Mouse (Mus musculus) forebrain, embryonic 11.5 days (tissue): Measurements from ENCODE around the gene Plekhm2. TPM values are rescaled to one million over a fixed set of nuclear protein-coding genes. Genes with fewer than 3 reads are reported as not detected.

Experiments used
- ATAC-seq: fragments of 200-750 bp; cut with Nextera tagmentation; replicated peaks from 2 replicates; pipeline ENCODE4 v1.8.0; 2017; ENCODE audit warnings: moderate TSS enrichment; ENCODE audit not compliant: low FRiP score
- DNase-seq: peaks from one replicate; pipeline ENCODE4 v3.0.0-alpha.2; 2017; ENCODE audit warnings: low spot score
- H3K27ac ChIP-seq: fragments of 300-500 bp; sonication (generic); 2 replicates; pipeline ENCODE4 v1.5.1; 2014; ENCODE audit warnings: low read depth, low read length
- H3K27me3 ChIP-seq: fragments of 300-500 bp; sonication (generic); 2 replicates; pipeline ENCODE4 v1.6.1; 2014; ENCODE audit warnings: mild to moderate bottlenecking, low read length, mixed read lengths; ENCODE audit not compliant: control insufficient read depth, insufficient read depth
- H3K36me3 ChIP-seq: fragments of 300-500 bp; sonication (generic); 2 replicates; pipeline ENCODE4 v1.6.1; 2014; ENCODE audit warnings: mild to moderate bottlenecking, low read length, moderate library complexity, mixed read lengths; ENCODE audit not compliant: control insufficient read depth, insufficient read depth
- H3K4me1 ChIP-seq: fragments of 300-500 bp; sonication (generic); replicated peaks from 2 replicates; pipeline ENCODE4 v1.6.1; 2014; ENCODE audit warnings: low read length, mixed read lengths; ENCODE audit not compliant: control insufficient read depth, insufficient read depth
- H3K4me2 ChIP-seq: fragments of 300-500 bp; sonication (generic); 2 replicates; pipeline ENCODE4 v1.6.1; 2014; ENCODE audit warnings: low read depth, mild to moderate bottlenecking, low read length, moderate library complexity, mixed read lengths; ENCODE audit not compliant: severe bottlenecking
- H3K4me3 ChIP-seq: fragments of 300-500 bp; sonication (generic); 2 replicates; pipeline ENCODE4 v1.5.1; 2014; ENCODE audit warnings: low read depth, low read length
- H3K9ac ChIP-seq: fragments of 300-500 bp; sonication (generic); 2 replicates; pipeline ENCODE4 v1.6.1; 2014; ENCODE audit warnings: low read length
- H3K9me3 ChIP-seq: fragments of 300-500 bp; sonication (generic); 2 replicates; pipeline ENCODE4 v1.6.1; 2016; ENCODE audit warnings: low read length, mixed read lengths; ENCODE audit not compliant: control insufficient read depth
- WGBS: fragments of 180-500 bp; shearing (Covaris S2); extraction: QIAGEN DNeasy Blood & Tissue Kit; methylation state at CpG from one replicate; pipeline ENCODE4 v1.1.7; 2014; 5-methylcytosine and 5-hydroxymethylcytosine counted together
- polyA plus RNA-seq: library from polyadenylated mRNA; unstranded; fragments of >200 nt; fragmentation: Nextera tagmentation; extraction: Ambion mirVana; gene quantifications from 2 replicates; pipeline ENCODE4 v1.2.1, GENCODE M21; 2014

Gene Plekhm2
- polyA plus RNA-seq, 1 experiment from 2014 or later = 4.6 TPM

DNA sequence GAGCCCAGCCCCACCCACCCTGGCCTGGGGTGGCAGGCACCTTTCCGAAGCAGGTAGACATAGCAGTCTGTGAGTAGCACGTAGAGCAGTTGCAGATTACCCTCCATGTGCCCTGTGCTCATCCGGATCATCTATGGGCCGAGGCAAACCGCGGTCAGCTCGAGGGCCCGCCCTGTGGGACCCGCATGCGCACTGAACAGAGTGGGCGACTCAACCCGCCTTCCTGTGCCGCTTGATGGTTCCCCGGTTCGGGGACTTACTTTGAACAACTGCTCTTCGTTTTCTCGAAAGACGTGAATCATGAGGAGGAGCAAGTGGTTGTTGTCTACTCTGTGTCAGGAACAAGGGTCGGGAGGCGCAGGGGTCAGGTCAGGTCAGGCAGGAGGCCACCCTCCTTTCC, 33.4 kb downstream of the Plekhm2 start:
- ATAC-seq (no peak), DNase-seq (no peak)
- no peaks in the 10 kb centered on the region for H3K27me3 ChIP-seq
- no peak overlapping the region for H3K9ac ChIP-seq
- no peak overlapping the region for H3K27ac ChIP-seq
- 97% methylated on average over 20 of the region's 20 CpGs for WGBS
- H3K4me1 ChIP-seq = no peaks in the 10 kb centered on the region
- no peak overlapping the region for H3K4me2 ChIP-seq
- no peak overlapping the region for H3K4me3 ChIP-seq
- peaks cover 11% of the 10 kb centered on the region for H3K36me3 ChIP-seq
- no peaks in the 10 kb centered on the region for H3K9me3 ChIP-seq

DNA sequence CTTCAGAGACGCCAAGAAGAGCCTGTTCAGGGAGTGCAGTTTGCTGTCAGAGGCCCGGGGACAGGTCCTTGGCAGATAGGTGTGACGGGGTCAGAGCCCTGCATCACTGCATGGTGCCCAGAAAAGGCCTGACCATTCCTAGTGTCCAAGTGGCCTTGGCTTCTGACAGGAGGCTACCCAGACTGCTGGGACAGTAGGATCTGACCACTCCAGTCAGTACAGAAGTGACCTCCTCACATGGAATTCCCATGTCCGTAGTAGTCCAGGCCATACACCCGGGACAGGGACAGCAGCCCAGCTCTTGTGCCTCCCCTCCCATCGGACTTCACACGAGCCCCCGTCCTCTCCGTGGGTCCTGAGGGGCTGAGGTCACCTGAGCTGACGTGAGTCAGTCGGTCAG, 34.7 kb downstream of the Plekhm2 start:
- Histone ChIP-seq H3K27ac (no peak overlapping the region), H3K27me3 (no peaks in the 10 kb centered on the region), H3K36me3 (peaks cover 11% of the 10 kb centered on the region), H3K4me1 (no peaks in the 10 kb centered on the region), H3K4me2 (no peak overlapping the region), H3K9me3 (no peaks in the 10 kb centered on the region), H3K4me3 (no peak overlapping the region), H3K9ac (no peak overlapping the region)
- ATAC-seq (no peak), DNase-seq (no peak)
- 94% methylated on average over 11 of the region's 11 CpGs for WGBS

DNA sequence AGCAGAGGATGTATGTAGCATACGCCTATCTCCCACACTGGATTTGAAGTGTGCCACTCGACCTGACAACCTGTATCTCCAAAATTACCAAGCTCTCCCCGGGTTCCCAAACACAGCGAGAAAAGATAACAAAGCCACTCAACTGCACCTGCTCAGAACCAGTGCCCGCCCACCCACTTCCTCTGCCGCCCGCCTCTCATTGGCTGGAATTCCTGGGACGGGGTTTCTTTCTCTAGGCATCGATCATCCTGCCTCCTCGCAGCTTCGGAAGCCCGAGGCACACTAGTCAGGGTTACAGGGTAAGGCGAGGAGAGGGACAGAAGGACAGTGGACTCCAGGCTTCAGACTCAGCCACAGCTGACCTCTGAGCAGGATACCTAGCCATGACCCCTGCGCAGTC, 36.0 kb downstream of the Plekhm2 start:
- Histone ChIP-seq H3K4me3 (no peak overlapping the region), H3K4me2 (no peak overlapping the region), H3K27me3 (no peaks in the 10 kb centered on the region), H3K4me1 (no peaks in the 10 kb centered on the region), H3K27ac (no peak overlapping the region), H3K9ac (no peak overlapping the region), H3K9me3 (no peaks in the 10 kb centered on the region), H3K36me3 (peaks cover 11% of the 10 kb centered on the region)
- 83% methylated on average over 14 of the region's 14 CpGs for WGBS
- ATAC-seq (no peak), DNase-seq (no peak)

DNA sequence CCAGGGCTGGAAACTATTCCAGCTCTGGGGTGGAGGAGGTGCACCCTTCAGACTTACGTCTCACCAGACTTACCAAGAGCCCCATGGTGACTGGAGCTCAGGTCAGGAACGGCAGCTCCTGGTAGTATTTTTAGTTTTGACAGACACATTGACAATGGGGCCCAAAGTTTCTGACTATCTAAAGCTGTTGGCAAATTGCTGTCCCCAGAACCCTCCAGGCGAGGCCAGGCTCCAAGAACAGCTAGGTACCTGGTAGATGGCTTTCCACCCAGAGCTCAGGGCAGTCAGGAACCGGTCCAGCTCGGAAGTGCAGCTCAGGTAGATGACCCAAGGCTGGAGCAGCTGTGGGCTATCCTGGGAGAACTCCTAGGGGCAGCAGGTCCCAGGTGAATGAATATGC, 37.2 kb downstream of the Plekhm2 start:
- no peaks in the 10 kb centered on the region for H3K4me1 ChIP-seq
- 91% methylated on average over 5 of the region's 5 CpGs for WGBS
- peaks cover 9% of the 10 kb centered on the region for H3K36me3 ChIP-seq
- no peak for ATAC-seq
- no peak for DNase-seq
- H3K9ac ChIP-seq = no peak overlapping the region
- no peaks in the 10 kb centered on the region for H3K27me3 ChIP-seq
- H3K4me2 ChIP-seq = no peak overlapping the region
- H3K9me3 ChIP-seq = no peaks in the 10 kb centered on the region
- no peak overlapping the region for H3K4me3 ChIP-seq
- H3K27ac ChIP-seq = no peak overlapping the region

DNA sequence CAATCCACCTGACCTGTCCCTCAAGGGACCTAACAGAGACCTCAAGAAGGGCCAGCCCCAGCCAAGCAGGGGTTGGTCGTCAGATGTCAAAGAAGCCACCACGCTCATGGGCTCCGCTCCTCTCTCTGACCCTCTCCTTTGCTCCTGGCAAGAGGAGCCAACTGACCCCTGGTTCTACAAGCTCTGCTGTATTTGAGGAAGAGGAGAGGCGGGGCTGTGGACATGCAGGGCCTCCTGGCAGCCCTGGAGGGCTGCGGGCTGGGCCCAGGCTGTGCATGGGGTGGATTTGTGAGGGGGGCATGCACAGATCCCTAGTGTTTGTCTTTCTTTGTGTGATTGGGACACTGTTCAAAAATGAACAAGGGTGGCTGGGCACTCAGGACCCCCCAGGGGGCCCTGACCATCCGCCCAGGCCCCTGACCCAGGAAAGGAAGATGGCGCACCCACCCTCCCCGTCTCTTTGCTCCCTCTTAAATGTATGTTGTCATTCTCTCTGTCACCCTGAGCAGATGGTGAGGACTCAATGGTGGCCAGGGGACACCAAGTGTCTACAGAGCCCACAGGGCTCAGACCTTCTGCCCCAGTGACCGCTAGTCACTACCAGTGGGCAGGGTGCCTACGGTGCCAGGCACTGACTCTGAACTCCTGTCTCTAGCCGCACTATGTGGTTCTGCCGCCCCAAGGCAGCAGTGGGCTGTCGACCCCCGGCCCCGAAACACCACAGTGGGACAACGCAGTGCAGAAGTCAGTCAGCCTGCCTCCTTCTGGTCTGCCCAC, 38.7 kb downstream of the Plekhm2 start:
- no peak overlapping the region for H3K4me2 ChIP-seq
- DNase-seq (no peak), ATAC-seq (no peak)
- no peak overlapping the region for H3K9ac ChIP-seq
- no peaks in the 10 kb centered on the region for H3K27me3 ChIP-seq
- H3K4me3 ChIP-seq = no peak overlapping the region
- no peak overlapping the region for H3K27ac ChIP-seq
- no peaks in the 10 kb centered on the region for H3K4me1 ChIP-seq
- no peaks in the 10 kb centered on the region; the same call in 1 of the 2 replicates for H3K36me3 ChIP-seq
- H3K9me3 ChIP-seq = no peaks in the 10 kb centered on the region
- WGBS = 90% methylated on average over 16 of the region's 16 CpGs

DNA sequence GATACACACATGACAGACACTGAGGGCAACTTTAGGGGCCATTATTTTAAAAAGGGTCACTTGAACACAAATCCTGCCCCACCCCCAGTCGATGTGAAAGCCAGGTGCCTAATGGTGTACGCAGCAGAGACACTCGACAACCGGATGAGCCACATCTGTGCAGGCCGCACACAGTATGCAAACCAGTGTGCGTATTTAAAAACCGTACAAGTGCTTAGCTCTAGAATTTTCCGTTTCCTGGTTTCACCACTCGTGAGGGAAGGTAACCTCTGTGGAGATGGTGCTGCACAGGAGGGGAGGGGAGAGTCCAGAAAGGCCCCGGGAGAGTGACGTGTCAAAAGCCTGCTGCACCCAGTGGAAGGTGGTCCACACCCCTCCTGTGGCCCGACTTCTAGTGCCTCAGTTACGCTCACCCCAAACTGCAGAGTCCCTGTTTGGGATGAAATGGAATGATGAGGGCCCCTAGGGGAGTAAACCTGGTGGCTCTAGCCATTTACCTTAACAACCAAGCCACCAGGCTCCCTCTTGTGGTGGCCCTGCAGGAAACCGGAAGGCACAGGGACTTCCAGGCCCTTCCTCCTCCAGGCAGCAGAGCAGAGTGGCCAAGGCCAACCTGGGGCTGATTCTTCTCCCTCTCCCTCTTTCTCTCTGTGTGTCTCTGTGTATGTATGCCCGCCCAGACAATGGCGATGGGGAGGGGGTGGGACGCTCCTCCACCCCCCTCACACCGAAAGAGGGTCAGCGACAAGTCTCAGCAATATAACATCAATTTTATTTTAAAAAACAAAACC, 39.5 kb downstream of the Plekhm2 start:
- H3K4me3 ChIP-seq = no peak overlapping the region
- 74% methylated on average over 19 of the region's 19 CpGs for WGBS
- no peaks in the 10 kb centered on the region for H3K9me3 ChIP-seq
- H3K4me1 ChIP-seq = no peaks in the 10 kb centered on the region
- H3K9ac ChIP-seq = no peak overlapping the region
- no peaks in the 10 kb centered on the region for H3K27me3 ChIP-seq
- no peak overlapping the region for H3K4me2 ChIP-seq
- H3K27ac ChIP-seq = no peak overlapping the region
- no peak for DNase-seq
- H3K36me3 ChIP-seq = no peaks in the 10 kb centered on the region
- no peak; the same call in 1 of the 2 replicates for ATAC-seq

DNA sequence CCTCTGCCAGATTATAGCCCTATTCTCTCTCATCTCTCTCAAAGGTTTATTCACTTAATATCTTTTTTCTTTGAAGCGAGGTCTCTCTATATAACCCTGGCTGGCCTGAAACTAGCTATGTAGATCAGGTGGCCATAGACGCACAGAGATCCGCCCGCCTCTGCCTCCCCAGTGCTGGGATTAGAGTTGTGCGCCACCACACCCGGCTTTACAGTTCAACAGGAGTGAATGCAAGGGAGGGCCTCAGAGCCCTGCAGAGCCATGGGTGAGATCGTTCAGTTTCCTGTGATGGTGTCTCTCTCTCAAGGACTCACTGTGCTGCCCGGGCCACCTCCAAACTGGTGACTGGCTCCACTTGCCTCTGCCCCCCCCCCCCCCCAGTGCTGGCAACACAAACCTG, 40.6 kb downstream of the Plekhm2 start:
- Histone ChIP-seq H3K4me3 (no peak overlapping the region), H3K9me3 (no peaks in the 10 kb centered on the region), H3K27ac (no peak overlapping the region), H3K4me2 (no peak overlapping the region), H3K27me3 (no peaks in the 10 kb centered on the region), H3K9ac (no peak overlapping the region), H3K4me1 (no peaks in the 10 kb centered on the region), H3K36me3 (no peaks in the 10 kb centered on the region)
- ATAC-seq (no peak), DNase-seq (no peak)
- 88% methylated on average over 8 of the region's 8 CpGs for WGBS

DNA sequence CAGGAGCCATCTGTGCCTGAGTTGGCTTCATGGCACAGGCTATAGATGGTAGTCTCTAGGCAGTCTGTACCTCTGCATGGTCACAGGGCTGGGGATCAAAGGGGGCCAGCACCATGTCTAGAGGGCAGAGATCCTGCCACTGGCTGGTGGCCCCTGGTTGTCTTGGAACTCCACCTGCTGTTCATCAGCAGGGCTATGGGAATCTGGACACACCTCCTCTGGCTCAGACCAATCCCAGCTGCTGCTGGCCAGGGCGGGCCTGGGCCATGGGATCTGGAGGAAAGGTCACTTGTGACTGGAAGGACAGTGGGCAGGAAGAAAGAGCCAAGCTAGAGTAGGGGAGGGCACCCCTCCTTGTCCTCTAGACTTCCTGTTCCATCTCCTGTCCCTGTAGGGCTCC, 41.0 kb downstream of the Plekhm2 start, which contains the start of gene Slc25a34:
Slc25a34 (minus strand) TSS at position 156 of the 400 bp plus-strand sequence.
- H3K27me3 ChIP-seq = no peaks in the 10 kb centered on the region
- WGBS = 50% methylated on average over 1 of the region's 1 CpGs
- H3K27ac ChIP-seq = no peak within 1 kb of the TSS
- ATAC-seq = no peak
- H3K4me1 ChIP-seq = no peaks in the 10 kb centered on the region
- H3K4me3 ChIP-seq = no peak within 1 kb of the TSS
- no peak within 1 kb of the TSS for H3K4me2 ChIP-seq
- no peaks in the 10 kb centered on the region for H3K9me3 ChIP-seq
- no peaks in the 10 kb centered on the region for H3K36me3 ChIP-seq
- DNase-seq = no peak
- no peak within 1 kb of the TSS for H3K9ac ChIP-seq
